Mouse (Mus musculus) cerebellum, adult 8-10 months (tissue): ENCODE results near the gene Spout1.
"Not testable (repeated sequence)": the region's sequence is repeated elsewhere in the genome, so short reads cannot be mapped to it uniquely, and the experiment has no call there.

Source experiments
- DNase-seq: peaks from one replicate; pipeline ENCODE4 v3.0.0; 2022

The Spout1 gene

DNA sequence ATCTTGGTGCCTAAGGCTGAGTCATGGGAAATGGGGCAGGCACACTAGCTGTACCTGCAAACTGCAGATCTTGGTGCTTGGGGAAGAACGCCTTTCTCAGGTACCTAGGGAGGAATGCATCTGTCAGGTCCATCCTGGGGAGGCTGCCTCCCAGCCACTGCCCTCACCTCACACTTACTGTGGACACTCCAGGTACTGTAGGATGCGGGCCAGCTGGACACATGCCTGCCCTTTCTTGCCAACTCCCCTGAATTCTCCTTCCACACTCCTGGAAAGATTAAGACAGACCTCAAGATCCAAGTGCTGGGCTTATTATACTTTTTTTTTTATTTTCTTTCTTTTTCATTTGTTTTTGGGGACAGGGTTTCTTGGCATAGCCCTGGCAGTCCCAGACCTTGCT, 1.7 kb downstream of the Spout1 start:
- no peak for DNase-seq

DNA sequence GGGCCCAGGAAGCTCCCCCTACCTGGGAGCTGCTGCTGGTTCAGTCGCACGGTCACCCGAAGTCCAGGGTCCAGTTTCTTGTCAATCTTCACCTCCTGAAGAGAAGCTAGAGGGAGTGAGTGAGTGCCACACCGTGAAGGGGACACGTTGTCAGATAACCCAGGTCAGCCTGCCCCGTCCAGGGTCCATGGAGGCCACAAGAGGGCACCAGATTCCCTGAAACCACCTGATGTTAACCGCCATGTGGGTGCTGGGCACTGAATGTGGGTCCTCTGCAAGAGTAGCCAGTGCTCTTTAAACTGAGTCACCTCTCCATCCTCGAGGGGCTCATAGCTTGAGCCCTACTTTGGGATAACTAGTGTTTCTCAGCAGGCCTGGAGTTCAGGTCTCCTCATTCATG, 2.4 kb downstream of the Spout1 start:
- DNase-seq = no peak

DNA sequence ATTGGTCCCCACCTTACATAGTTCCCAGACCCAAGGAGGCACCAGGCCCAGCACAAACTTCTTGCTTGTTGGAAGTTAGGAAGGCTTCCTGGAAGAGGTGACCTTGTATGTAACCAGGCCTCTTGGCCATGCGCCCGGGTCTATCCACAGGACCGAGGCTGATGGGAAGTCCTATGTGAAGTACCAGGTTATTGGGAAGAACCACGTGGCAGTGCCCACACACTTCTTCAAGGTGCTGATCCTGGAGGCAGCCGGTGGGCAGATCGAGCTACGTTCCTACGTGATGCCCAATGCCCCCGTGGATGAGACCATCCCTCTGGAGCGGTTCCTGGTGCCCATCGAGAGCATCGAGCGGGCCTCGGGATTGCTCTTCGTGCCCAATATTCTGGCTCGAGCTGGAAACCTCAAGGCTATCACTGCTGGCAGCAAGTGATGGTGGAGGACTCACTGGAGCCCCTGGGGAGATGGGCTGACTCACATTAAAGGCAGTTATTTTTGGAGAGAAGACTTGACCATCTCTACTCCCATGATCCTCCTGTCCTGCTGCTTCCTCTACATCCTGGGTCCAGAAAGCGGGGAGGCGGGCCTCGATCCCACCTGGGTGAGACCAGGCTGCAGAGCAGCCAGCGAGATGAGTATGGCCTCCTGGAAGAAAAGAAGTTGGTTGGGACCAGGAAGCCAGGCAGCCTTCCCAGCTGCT, 4.6 kb downstream of the Spout1 start:
- peak; percentile 27 for DNase-seq

DNA sequence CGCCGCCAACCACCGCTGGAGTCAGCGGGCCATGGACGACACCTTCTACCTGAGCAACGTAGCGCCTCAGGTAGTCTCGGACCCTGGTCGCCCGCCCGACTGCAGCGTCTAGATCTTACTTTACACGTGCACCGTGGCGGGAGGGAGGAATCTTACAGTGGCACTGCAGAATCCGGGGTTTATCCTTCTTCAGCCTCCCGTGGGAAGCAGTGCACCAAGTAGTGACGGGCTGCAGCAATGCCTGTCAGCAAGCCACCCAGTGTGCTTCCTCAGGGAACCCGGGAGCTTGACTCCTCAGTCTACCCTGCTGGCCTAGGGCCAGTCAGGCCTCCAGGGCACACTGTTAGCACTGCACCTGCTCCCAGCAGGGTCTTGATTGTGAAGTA, 6.3 kb downstream of the Spout1 start:
- no peak for DNase-seq

DNA sequence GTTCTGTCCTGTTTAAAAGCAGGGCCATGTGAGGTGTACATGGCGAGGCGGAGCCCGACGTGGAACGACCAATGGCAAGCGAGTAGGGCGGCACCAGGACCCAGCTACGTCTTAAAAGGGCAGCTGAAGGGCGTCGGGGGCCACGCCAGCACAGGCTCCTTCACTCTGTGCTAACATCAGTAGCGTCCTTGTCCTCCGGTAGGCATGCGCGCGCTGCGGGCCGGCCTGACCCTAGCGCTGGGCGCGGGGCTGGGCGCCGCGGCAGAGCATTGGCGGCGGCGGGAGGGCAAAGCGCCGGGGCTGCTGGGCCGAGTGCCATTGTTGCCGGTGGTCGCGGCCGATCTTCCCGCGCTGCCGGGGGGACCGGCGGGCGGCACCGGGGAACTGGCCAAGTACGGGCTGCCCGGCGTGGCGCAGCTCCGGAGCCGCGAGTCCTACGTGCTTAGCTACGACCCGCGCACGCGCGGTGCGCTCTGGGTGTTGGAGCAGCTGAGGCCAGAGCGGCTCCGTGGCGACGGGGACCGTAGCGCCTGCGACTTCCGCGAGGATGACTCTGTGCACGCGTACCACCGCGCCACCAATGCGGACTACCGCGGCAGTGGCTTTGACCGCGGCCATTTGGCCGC, 6.8 kb downstream of the Spout1 start, which contains the start of gene Endog:
TSS of gene Endog (plus strand) at position 123 of the 626 bp plus-strand sequence.
- peak; percentile 92 for DNase-seq

DNA sequence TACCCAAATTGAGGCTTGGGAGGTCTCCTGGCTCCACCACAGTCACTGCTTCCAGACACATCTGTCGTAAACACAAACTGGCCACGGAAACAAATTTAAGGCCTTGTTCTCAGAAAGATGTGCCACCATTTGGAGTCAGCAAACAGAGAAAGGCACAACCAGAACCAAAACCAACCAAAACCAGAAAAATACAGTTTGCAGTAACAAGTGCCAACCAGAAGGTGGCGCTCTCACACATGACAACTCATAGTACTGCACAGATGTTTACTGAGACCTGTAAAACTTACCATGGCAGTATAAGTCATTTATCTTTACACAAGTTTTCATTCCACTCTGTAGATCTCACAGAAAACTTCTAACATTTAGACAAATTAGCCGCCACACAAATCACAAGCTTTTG, 11.6 kb downstream of the Spout1 start:
- DNase-seq = no peak

DNA sequence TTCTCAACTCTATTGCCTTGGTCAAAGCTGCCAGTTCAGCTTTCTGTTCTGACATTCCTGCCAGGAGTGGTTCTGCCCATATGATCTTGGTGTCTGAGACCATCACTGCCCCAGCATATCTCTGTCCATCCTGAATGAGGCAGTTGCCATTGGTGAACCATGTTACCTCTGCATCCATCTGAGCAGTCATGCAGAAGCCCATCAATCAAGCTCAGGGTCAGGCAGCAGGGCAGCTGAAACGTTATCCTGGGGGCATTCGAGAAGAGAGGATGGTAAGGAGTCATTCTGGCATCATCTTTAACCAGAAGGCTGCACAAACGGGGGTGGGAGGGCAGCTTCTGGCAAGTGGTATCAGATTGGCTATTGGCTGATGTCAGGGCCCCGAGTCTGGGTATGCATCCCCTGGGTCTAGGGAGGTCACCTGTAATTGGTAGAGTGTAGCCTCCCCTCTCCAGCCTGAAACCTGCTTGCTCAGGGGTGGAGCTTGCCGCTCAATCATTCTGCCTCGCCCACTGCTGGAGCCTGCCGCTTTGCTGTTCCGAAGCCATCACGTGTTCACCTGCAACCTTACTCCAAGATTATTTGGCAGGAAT, 13.8 kb downstream of the Spout1 start:
- DNase-seq = no peak

DNA sequence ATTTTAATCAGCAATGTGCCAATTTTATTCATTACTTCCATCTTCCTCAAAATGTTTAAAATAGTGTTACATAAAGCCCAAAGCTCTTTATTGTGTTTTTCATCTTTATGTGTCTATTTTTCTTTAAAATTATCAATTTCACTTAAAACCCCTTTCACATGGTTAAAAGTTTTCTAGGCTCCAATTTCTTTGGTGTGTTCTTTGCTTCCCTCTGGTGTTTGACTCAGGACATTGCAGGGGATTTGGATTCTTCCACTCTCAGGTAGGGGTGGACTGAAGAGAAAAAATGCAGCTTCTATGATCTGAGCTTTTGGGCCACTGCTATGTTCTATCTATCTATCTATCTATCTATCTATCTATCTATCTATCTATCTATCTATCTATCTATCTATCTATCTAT, 16.4 kb downstream of the Spout1 start:
- DNase-seq = no peak

DNA sequence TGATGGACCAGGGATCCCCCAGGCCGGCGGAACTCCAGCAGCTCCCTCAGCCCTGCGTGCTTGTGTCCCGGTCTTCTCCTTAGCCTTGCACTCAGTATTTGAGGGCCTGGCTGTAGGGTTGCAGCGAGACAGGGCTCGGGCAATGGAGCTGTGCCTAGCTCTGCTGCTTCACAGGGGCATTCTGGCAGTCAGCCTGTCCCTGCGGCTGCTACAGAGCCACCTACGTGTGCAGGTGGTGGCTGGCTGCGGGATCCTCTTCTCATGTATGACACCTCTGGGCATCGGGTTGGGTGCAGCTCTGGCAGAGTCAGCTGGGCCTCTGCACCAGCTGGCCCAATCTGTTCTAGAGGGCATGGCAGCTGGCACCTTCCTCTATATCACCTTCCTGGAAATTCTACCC, 18.4 kb downstream of the Spout1 start:
- DNase-seq = not testable (repeated sequence)

DNA sequence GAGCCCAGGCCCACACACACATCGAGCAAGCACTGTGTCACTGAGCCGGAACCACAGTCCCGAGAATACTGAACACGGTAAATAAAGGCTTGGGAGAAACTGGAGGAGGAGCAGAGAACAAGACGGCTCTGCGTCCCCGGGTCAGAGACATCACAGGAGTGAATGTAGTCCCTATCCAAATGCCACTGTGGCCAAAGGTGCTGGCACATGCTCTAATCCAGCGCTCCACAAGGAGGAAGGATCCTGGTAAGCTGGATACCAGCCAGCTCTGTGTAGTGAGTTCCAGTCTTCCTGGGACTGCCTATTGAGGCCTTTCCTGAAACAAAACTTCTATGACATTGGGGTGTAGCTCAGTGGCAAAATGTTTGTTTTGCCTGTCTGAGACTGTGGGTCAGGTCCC, 25.6 kb downstream of the Spout1 start:
- DNase-seq = no peak

DNA sequence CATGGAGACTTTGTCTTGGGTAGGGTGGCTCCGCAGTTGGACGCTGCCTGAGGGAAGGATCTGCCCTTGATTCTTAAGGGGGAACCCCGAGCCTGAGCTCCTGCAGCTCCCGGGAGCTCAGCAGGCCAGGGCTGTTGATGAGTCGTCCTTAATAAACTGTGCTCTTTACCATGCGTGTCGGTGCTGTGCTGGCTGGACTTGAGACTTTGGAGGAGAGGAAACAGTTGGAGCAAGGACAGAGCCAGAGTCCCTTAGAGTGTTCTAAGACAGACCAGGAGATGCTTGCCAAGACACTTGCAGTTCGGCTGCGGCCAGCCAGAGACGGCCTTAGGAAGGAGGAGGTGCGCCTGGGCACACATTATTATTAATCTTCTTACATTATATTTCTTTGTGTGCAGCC, 26.4 kb downstream of the Spout1 start:
- DNase-seq = no peak

DNA sequence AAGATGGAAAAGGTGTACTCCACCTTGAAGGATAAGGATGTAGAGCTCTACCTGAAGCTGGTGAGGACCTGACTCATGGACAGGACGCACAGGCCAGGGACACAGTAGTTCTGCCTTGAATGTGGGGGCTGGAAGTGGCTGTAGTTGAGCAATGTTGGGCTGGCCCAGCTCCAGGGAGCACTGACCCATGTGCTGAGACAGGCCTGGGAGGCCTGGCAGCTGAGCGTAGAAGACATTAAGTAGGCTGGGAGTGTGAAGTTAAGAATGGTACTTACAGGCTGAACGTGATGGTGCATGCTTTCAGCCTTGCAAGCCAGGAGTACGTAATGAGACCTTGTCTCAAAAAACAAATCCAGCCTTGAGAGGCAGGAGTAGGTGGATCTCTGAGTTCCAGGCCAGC, 30.8 kb downstream of the Spout1 start:
- no peak for DNase-seq

DNA sequence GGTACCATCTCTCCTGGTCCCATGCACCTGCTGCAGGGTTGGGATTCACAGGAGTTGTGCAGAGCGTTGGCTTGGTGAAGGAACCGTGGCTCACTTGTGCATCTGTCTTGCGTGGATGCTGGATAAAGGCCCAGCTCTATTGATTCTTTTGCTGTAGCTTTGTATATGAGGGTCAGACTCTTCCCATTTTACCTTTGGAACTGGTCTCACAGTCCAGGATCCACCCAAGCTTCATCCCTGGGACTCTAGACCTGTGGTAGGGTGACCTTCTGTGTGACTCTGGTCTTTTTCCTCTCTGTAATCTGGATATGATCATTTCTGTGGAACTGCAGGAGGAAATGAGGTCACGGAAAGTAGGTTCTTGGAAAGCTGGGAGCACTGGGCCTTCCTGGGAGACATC, 33.8 kb downstream of the Spout1 start:
- no peak for DNase-seq

DNA sequence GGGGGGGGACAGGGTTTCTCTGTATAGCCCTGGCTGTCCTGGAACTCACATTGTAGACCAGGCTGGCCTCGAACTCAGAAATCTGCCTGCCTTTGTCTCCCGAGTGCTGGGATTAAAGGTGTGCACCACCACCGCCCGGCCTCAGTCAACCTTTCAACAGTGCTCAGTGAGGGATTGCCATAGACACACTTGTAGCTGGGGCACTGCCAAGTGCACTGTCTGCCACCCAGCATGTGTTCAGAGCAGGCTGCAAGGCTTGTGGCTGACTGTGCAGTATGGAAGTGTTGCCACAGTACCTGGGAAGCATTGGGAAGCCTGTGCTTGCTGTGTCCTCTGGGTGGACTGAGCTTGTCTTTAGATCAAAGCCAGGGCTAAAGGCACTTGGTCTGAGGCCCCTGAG, 38.2 kb downstream of the Spout1 start:
- peak; percentile 63 for DNase-seq

DNA sequence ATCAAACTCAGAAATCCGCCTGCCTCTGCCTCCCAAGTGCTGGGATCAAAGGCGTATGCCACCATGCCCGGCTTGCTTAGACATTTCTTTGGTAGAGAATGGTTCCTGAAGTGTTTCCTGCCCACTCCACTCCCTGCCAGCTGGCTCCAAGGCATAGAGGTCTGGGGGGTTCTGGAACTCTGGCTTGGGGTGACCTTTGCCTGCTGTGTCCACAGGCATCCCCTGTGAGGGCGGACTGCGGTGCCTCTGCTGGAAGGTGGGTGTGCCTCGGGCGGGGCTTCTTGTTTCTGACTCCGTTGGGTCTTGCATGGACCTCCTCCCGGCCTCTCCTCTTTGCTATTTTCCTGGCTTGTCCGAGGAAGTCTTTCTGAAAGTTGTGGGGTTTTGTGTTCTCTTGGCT, 41.8 kb downstream of the Spout1 start:
- no peak for DNase-seq

DNA sequence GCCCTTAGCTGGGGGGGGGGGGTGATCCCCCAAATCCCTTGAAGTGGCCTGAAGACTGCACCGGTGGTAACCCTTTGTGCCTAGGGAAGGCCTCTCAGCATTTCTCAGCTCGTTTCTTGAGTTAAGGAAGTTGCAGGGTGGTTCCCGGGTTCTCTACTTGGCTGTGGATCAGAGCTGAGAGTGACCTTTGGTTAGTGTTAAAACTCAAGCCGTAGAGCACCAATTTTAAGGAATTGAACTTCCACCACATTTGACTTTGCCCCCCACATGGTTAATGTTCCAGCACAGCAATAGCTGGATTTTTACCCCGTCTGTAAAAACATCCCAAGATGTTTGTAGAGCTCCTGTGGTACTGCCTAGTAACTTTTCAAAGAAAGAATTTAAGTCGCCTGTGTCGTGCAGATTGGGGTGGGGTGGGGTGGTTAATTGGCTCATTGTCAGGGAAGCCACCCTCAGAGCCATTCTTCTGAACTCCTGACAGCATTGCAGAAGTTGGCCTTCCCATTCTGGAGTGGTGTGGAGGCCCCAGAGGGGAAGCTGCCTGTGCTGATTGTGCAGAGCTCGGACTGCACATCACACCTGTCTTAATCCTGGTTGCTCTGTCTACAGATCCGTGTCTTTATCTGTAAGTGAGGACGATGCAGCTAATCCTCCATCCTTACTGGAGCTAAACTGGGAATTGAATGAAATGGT, 43.2 kb downstream of the Spout1 start:
- no peak for DNase-seq

DNA sequence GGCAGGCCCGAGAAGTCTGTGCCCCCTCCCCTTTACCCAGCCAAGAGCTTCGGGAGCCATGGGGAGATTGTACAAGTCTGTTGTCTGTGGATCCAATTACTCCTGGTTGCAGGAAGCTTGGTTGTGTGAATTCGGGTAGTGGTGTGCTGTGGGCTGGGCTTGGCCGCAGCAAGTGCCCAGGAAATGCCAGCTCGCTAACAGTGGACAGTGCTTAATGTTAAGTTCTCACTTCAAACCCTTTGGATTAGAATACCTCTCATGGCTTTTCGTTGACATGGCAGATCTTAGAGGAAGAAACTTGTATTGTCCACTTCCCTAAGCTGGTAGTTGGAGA, 43.9 kb downstream of the Spout1 start:
- no peak for DNase-seq

DNA sequence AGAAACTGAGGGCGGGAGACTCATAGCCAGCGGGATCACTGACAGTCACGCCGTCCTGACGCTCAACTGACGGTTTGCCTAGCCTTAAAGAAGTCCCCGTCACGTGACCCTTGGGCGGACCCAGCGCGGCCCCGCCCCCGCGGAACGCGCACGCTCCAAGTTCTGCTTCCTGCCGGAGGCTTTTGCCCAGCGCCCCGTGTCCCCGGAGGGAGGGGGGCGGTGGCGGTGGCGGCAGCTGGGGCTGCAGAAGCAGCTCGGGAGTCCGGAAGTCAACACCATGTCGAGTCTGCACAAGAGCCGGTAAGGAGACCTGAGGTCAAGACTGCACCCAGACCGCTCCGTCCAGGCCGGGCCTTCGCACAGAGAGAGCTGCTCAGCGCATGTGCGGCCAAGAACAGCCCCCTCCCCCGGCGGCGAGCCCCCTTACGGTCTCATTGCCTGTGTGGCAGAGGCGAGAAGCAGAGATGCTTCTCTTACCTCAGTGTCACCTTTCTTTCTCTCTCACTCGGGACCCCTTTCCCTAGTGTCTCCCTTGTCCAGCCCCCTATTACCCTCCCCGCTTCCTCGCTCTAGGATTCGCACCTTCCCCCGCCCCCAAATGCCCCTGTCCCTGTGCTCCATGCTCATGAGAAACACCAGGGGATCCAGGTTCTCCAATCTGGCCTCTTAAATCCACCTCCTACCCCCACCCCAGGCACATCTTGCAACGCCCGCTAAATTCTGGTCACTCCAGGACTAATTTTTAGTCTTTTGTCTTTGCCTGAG, 44.5 kb downstream of the Spout1 start, which contains the start of gene Tbc1d13:
TSS of gene Tbc1d13 (plus strand) at position 134 of the 765 bp plus-strand sequence.
- peak; percentile 97 for DNase-seq

DNA sequence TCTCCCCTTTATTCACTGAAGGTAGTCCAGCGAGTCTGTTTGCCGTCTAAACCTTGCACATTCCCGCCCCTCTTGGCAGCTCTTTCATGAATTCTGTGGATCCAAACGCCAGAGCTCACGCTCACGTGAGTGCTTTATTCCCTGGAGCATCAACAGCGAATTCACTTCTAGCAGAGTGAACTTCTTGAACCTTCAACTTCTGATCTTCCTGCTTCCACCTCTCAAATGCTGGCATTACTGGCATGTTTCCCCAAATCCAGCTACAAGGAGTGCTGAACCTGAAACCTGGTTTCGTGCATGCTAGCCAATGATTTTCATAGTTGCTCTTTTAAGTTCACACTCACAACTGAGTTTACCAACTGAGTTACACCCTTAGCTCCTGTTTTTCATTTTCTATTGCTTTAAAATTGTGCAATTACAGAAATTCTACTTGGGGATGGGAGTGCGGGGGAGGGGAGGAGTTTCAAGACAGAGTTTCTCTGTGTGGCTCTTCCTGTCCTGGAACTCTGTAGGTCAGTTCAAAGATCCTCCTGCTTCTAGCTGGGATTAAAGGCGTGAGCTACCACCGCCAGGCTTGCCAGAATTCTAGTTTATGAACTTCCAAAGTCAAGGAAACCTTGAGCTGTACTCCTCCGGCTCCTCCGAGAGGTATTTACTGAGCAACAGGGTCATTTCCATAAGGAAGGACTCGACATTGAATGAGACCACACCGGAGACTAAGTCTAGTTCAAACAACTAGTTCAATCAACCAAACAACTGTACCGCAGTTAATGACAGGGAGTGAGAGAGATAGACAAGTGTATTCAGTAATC, 45.3 kb downstream of the Spout1 start:
- DNase-seq = no peak

DNA sequence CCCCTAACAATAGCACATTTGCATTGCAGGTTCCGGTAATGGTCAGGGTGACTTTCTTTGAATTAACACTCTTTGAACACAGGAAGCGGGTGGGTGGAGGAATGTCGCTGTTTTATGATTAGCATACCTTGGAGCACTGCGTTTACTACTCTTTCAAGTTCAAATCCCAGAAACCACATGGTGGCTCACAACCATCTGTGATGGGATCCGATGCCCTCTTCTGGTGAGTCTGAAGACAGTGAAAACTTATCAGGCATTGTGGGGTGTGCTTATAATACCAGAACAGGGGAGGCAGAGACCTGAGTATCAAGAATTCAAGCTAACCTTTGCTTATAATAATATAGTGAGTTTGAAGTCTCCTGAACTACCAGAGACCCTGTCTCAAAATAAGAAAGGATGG, 47.0 kb downstream of the Spout1 start:
- DNase-seq = not testable (repeated sequence)

DNA sequence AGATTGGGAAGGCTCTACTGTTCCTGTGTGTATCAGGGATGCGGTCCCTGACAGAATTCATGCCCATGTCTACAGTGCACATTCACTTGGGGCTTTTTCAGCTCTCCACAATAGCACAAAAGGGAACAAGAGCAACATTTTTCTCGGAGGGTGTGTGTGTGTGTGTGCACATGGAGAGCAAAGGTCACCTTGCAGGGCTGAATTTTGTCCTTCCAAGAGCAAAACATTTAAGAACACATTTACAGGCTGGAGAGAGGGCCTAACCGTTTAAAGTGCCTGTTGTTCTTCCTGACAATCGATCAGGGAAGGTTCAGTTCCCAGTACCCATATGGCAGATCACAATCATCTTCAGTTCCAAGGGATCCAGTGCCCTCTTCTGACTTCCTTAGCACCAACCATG, 48.1 kb downstream of the Spout1 start:
- no peak for DNase-seq

DNA sequence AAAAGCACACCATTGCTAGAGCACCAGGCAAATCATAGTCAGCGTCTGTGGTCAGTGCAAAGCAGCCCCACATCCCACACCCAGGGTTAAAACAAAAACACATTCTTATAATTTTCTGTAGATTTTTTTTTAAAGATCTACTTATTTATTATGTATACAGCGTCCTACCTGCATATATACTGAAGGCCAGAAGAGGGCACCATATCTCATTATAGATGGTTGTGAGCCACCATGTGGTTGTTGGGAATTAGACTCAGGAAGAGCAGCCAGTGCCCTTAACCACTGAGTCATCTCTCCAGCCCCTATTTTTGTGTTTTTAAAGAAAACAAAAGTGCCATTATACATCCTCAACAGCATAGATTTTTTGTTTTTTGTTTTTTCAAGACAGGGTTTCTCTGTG, 49.5 kb downstream of the Spout1 start:
- DNase-seq = no peak
